Mouse (Mus musculus) testis, postnatal 14 days (tissue): ENCODE measurements at regions not wholly inside any gene's neighbourhood (a gene's known extent, or its start where the extent isn't known, plus 50 kb on each side); places are given as distances from the start of the nearest gene placed in this dataset.

Experiments
- DNase-seq: peaks from one replicate; pipeline ENCODE4 v3.0.0; 2021; ENCODE audit warnings: low spot score

DNA sequence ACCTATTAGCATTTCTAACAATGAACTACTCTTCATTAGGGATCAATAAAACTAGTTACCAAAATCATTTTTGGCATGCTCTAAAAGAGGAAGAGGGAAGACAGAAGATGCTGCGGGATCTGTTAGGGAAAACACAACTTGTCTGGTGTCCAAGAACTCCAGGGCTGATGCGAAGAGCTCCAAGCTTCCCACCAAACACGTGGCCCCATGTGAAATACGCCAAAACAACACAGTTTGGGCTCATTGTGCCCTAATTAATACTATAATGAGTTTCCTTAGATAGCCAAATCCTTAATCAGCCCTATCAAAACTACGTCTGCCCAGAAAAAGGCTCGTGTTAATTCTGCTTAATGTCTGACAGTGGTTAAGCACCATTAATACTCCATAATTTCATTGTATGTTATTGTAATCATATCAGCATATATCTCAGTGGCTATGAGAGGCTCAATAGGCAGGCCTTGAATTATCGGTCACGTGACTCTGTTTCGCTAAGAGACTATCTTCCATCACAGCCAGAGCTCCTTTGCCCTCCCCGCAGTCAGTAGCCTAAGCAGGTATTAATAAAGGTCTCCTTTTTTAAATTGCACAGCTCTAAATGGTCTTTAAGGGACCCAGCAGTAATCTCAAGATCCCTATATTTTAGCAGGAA, 223.6 kb upstream of the Pou3f3 start:
- no peak for DNase-seq

DNA sequence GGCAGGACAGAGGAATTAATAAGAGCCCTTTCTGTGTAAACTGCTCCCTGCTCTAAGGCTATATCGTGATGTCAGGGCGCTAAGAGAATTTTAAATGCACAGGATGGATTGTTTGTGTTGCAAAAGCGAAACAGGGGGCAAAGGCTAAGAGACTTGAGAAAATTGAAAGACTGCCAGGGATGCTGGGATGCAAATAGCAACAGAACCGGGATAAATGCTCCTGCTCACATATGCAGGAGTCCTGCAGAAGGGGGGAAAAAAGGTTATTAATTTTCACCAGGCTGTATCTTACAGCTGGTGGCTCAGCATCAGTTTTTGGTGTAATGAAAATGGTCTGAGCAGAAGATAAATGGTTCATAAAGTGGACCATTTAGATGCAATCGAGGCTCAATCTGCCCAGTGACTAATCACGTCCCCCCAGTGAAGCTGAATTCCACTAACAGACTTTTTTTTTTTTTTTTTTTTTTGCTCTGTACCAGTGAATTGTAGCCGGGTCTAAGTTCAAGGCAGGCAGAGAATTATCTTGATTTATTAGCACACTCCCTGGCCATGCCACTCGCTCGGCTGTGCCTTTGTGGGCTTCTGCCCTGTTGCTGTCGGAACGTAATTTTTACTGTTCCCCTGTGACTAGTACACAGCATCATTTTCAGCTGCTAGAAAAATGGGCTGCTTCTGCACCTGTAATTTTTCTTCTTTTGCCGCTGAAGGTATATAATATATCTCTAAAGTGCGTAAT, 222.9 kb upstream of the Pou3f3 start:
- DNase-seq = no peak

DNA sequence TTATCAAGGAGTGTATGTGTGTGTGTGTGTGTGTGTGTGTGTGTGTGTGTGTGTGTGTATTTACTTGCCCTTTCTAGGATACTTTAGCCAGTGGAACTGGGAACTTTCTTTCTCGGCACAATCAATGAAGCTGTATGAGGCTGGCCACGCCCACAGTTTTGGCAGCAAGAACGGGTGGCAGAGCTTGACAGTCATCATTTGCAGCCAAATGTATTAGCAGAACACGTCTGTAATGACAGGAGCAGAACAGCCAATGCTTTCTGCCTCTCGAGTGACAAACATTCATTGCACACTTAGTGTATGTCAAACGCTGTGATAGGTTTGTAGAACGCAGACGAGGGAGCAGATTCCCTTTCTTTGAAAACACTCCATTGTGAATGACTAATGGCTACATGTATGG, 221.4 kb upstream of the Pou3f3 start:
- no peak for DNase-seq

DNA sequence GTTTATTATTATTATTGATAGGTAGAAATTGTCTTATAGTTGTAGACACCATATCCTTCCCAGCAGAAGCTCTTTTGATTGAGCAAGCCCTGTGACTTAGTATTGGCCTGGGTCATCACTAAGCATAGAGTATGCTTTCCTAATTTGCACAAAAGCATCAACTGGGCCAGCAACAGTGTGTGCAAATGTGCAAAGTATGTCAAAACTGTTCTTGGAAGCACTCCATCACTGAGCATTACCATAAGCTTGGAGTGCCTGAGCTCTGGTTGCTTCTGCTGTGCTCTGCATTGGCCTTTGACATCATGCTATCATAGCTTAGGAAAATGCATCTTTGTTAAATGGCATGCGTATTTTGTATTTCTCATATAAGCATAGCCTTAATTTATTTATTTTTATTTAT, 220.7 kb upstream of the Pou3f3 start:
- no peak for DNase-seq

DNA sequence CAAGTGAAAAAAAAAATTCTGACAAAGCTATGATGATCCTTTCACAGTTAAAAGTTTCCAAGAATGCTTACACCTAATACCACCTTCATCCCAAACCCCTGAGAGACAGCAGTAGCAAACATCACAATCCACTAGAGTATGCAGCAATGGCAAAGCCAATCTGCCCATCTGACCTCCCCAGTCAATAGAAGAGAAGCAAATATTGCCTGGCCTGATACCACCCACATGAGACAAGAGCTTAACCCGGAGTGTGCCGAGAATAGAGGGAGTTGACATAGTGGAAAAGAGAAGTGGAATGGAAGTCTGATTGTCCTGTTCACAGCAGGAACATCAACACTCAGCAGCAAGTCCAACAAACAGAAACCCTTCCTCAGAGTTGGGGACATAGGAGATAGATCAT, 219.9 kb upstream of the Pou3f3 start:
- DNase-seq = no peak

DNA sequence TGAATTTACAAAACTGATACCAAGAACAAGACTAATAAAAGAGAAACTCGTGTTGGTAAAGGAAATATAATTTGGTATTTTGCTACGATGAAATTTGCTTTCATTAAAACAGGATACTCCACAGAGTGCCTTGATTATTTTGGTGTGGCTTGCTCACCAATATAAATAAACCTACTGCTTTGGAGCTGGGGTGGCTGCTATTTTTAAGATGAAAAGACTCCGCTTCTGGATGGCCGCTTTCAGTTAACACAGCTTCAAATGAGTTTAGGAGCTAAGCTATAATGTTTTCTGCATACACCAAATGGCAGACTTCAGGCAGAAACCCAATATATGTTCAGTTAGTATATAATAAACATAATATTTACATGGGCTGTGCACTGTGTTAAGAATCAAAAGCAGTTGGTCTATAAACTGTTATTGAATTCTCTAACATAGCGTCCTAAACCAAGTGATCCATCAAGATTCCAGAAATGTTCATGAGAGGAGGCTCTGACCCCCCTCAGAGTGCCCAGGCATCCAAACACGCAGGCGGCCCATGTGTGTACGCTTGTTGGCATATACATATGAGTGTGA, 215.1 kb upstream of the Pou3f3 start:
- no peak for DNase-seq

DNA sequence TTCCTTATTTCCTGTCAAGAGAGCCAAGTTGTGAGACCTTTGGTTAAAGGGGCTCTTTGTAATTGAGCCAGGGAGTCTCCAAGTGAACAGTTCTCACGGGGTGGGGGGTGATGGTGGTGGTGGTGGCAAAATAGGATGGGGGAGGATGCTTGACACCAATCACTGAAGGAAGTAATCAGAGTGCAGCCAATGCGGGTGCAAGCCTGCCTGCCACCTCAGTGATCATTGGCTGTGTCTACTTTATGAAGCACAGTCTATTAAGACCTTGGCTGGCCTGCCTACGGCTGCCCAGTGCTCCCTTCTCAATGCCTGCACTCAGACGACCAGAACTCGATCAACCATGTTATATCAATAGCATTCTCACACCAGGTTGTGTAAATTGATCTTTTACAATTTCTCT, 206.0 kb upstream of the Pou3f3 start:
- DNase-seq = no peak

DNA sequence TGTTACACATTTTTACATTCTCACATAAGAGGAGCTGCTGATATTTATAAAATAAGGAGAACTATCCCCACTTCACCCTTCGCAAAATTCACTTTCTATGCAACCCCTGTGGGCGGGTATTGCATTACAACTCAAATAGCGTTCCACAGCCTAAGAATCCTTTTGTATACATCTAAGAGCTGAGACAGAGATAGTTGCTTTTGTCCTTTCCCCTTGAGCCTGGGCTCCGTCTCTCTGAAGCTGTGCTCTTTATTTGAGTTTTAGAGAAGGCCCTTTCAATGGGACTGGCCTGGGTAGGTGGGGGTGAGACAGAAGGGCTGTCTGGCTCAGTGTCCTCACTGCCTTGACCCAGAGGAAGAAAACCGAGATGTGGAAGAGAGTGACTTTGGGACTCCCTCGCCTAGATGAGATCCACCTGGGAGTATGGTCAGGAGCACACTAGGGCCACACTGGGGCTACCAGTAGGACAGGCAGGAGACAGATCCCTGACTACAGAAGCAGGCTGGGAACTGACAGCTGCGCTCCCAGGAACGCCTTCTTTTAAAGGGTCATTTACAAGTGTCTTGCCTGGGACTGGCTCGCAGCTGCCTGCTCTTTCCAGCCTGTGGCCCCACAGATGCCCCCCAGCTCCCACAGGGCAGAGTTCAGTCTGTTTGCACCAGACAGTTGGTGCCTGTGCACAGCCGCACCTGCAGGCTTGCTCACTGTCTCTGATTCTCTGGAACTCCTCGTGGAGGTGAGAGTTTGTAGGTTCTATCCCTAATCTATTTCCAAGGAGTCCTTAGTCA, 204.5 kb upstream of the Pou3f3 start:
- DNase-seq = no peak

DNA sequence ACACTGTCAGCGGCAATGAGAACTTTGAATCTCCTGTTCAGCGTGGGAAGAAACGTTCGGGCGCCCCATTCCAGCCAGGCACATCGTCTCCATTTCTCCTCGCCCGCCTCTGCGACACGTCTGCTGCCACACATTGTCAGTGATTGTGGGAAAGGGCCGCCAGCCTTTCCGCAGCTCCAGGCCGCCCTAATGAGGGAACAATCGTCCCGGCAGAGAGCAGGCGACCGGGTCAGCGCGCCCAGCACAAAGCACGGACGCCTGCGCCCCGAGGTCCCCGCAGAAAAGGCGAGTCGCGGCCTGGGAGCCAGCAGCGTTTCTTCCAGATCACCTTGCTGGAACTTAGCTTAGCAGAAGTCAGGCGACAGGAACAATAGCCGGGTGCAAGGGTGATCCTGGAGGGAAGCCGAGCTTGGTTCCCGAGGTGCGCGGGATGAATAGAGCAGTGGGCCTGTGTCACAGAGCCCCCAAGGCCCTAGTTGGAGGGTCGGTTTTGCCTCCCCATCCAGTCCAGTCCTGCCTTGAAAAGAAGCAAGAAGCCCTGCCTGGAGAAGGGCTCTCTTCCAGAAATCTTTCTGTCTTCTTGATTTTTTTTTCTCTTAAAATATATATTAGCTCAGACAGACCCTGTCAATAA, 203.8 kb upstream of the Pou3f3 start:
- DNase-seq = no peak

DNA sequence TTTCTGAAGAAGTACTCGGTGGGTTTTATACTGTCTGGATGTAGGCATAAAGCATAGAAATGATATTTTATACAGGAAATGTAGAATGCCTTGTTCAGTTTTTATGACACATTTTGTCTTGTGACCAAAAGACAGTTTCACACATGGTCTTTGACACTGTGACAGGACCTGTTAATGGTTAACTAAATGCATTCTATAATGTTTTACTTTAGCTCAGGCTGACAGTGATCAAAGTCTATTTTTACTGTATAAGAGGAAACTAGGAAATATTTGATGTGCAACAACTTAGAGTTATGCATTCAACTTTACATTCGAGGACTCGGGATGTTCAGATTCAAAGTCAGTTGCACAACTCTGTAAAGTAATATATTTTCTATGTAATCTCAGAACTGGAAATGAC, 199.5 kb upstream of the Pou3f3 start:
- DNase-seq = no peak

DNA sequence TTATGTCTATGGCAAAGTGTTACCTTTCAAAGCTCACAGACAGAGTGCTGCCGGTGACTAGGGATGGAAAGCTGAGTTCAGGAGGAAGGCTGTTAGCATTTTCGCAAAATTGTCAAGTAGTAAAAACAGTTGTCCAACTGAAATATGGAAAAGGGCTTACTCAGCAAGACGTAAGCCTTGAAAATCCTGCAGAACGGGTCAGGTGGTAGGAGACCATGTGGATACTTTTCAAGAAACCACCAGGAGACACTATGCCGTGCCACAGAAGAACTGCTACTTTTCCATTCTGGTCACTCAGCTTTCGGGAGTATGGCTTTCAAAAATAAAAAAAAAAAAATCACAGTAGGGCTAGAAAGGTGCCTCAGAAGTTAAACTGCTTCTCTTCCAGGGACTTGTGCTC, 199.1 kb upstream of the Pou3f3 start:
- no peak for DNase-seq

DNA sequence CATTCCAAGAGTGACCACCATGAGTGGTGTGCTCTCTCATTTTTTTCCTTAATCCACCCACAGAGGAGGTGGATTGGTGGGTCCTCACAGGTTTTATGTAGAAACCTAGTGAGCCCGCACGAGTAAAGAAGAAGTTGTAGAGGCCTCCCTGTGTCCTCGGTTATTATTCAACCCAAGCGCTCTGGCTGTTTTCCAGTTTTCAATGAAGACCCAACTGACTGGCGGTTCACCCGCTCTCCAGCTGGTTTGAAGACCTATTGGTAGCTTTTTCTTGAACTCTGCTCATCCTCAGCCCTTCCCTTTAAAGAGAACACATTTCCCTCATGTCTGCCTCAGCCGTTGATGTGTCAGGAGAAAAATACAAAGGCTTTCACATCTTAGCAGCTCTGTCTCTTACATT, 196.7 kb upstream of the Pou3f3 start:
- no peak for DNase-seq

DNA sequence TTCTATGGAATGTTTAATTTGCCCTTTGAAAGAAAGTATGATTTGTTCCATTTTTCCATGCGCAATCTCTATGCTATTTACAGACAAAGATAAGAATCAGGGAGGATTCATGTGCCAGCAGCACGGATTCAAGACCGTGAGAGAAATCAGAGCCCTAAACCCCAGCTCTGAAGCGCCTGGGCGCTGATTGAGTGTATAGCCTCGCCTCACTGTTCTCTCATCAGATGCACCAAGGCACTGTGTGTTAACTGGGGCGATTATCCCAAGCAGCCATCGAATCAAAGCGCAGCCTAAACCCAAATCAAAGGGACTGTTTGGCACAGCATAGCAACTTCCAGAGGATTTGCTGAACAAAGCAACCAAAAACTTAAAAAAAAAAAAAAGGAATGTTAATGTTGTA, 191.1 kb upstream of the Pou3f3 start:
- no peak for DNase-seq

DNA sequence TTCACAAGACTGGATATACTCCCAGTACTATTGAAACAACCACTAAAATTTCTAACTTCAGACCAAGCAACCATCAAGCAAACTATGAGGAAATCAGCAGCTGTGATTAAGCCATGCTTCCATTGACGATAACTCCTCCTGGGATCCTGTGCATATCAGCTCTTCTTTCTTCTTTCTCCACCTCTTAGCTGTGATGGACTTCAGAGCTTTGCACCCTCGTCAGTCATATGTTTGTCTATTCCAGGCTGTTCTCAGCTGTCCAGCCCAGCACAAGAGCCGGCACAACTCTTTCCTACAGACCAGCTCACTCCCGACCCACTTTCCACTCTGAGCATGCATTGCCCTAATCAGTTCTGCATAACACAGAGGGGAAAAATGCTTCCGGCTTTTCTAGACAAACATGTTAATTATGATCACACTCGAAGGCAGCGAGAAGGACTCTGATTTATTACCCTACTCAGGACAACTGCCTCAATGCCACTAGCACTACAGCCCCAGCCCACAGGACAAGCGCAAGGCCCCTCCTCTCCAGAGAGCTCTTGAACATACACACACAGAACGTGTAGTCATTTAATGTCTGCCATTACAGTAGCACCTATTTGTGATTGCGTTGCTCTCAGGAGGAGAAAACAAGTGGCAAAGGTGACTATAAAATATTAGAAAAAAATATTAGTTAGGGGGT, 190.4 kb upstream of the Pou3f3 start:
- DNase-seq = no peak

DNA sequence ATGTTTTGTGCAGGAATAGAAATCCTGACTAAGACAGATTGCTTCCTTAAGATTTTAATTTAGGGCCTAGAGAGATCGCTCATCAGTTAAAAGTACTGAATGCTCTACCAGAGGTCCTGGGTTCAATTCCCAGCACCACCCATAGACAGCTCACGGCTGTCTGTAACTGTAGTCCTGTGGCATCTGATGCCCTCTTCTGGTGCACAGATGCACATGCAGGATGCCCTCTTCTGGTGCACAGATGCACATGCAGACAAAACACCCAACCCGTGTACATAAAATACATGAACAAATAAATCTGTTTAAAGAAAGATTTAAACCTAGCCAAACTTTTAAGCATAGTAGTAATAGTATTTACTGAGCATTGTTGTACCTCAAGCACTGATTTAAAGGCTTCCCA, 181.2 kb upstream of the Pou3f3 start:
- no peak for DNase-seq

DNA sequence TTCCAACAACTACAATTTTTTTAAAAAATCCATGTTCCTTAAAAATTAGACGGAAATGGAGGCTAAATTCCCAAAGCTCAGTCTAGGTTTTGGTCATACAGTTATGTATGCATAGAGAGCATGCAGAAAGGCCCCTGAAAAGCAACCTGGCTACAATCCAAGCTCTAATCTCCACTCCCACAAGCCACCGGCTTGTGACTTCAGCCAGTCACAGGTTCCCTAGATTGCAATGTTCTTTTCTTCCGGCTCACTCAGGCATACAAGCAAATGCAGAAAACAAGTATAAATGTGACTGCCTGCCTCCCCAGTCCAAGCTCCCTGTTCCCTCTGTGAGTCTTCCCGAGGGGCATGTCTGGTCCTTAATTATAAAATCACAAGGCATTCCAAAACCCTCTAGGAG, 171.2 kb upstream of the Pou3f3 start:
- no peak for DNase-seq

DNA sequence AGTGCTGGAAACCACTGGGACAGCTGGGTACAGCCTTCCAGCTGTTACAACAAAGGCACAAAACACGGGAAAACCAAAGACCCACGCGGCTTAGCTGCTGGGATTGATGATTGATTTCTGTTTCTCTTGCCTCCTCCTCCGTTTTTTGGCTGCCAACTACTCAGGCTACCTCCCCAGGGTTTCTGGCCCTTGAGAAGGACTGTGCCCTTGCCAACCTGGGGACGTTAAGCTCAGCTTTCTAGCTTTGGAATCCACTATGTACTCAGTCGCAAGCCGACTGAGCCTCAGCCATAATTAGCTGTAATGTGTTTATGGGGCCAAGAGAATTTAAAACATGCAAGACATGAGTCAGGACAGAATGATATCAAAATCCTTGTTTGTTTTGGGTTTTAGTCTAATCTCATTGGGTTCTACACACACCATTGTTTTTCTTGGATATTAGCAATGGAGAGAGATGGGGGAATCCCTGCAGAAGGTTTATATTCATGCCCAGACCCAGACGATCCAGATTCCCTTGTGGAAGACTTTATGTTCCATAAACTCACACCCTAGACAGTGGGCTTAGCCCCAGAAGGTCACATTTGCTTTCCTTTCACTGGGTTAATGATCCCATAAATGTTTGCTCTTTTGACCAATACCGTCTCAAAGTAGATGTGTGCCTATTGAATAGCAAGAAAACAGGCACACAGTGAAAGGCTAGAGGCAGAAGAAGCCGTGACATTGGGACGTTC, 167.7 kb upstream of the Pou3f3 start:
- no peak for DNase-seq

DNA sequence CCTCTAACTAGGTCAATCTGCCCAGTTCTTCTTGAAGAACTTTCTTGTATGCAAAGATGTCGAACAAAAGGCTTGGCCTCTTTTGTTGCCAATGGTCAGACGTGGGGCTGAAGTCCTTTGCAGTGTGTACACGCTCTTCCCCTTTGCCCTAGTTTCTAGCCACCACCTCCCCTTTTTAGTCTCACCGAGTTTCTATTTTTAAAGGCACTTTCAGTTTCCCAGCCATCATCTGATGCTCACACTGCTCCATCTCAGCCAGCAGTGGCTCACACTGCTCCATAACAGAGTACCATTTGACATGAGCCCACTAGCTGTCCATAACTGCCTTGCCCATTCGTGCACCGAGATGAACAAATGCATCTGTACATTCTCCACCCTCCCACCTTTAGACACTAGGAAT, 162.7 kb upstream of the Pou3f3 start:
- DNase-seq = no peak

DNA sequence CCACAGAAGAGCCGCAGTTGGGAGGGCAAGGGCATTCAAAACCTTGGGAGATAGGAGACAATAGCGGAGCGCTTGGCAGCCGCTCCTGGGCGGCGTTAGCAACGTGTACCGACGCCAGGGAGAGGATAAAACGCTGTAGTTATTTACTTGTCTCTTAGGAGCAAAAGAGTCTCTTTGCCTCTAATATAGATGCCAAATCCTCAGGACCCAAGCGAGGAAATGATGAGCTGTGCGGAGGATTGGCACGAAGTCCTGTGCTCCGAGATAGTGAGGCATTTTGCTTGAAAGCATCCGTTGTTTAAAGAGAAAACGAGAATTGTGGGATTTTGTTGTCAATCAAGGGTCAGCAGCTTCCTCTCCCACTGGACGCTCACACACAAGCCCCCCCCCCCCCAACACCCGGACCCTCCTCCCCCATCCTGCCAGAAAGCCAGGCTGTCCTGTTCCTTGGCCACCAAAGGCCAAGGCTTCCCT, 156.5 kb upstream of the Pou3f3 start:
- DNase-seq = no peak

DNA sequence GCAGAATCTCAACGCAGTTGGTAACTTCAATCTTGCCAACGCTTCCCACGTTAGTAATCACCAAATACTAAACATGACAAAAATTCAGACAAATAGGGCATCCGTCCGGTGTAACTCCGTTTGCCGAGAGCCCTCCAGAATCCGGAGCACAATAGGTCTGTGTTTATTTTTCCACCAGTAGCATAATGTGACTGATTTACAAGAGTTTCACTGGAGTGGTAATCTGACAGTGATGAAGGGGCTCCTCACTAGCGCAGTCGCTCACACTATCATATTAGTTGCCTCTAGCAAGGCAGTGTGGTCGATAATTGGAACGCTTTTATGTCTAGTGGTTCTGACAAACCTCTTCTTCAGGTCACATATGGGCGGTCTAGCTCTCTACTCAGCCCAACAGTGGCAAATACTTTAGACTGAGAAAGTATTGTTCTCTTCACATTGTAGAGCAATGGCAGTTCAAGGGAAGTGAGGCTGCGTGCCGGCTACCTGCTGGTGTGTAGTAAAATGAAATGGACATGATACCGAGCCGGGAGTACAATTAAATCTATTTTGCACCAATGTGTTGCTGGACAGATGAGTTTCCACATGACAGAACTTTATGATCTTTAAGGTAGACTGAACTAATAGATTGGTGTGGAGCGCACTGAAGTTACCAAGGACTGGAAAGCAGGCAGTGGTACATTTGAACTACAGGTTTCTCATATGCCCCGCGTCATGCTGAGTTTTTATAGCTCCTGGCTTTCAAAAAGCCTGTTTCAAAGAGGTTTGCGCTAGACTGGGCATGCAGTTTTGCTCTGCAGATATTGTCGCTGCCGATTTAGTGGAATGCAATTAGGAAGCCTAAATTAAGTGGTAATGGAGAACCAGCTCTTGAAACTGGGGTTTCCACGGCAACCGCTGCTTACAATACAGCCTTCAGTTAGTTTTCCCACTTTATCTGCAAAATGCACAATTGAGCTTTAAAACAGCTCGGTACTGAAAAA, 155.7 kb upstream of the Pou3f3 start:
- DNase-seq = no peak
